Mouse (Mus musculus): Measurements from ENCODE around the gene Tmem143. TPM values are rescaled to one million over a fixed set of nuclear protein-coding genes. Genes with fewer than 3 reads are reported as not detected.
"Not testable (repeated sequence)": the region's sequence is repeated elsewhere in the genome, so short reads cannot be mapped to it uniquely, and the experiment has no call there.

Tmem143 gene
- polyA plus RNA-seq, 1 experiment, result 9.6 TPM

DNA sequence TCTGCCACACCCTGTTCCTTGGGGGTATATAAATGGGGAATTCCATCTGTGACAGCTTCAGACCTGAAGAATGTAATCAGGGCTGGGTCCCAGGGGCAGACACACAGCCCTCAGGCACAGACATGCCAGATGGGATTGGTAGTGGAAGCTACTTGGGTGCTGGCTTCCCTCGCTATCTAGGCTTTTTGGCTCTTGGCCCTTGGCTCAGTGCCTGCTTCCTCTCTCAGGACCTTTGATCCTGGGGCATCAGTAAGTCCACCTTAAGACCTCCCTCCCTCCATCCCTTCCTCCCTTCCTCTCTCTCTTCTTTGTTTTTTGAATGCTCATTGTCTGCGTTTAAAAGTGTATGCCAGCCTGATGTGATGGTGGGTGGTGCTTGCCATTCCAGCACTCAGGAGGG, 43.1 kb downstream of the Tmem143 start:
- 51% methylated on average over 2 of the region's 2 CpGs for WGBS

DNA sequence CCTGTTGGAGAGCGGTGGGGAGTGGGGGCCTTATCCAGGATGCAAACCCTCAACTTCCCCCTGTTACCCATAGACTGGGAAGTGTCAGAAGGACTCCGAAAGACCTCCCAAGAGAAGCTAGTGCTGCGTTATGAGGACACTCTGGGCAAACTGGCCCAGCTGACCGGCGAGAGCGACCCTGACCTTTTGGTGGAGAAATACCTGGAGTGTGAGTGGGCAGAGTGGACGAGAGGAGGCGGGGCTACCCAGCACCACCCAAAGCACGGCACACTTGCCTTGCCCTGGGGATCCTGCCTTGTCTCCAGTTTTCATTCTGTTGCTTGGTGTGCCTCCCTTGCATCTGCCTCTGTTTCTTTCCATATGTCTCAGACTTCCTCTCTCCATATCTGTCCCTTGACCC, 45.2 kb downstream of the Tmem143 start:
- Histone ChIP-seq H3K4me3 (replicated peaks; ENCODE audit: control insufficient read depth, low read depth, low read length) (no peak overlapping the region), H3K27ac (ENCODE audit: control insufficient read depth, insufficient read depth, low read depth, low read length, poor library complexity) (no peak overlapping the region), H3K4me1 (ENCODE audit: control insufficient read depth, insufficient read depth, low read length) (no peaks in the 10 kb centered on the region)
- TF ChIP-seq CTCF (IDR thresholded peaks at IDR 0.05; ENCODE audit: control insufficient read depth, insufficient read depth, low read length) (no peak), POLR2A (IDR thresholded peaks at IDR 0.05; ENCODE audit: borderline replicate concordance, control insufficient read depth, low read depth, low read length) (no peak)
- 85% methylated on average over 9 of the region's 9 CpGs for WGBS

More for the DNA sequence above, 43.1 kb downstream of the Tmem143 start:
- TF ChIP-seq CTCF (IDR thresholded peaks at IDR 0.05; ENCODE audit: control insufficient read depth, insufficient read depth, low read length) (no peak), POLR2A (IDR thresholded peaks at IDR 0.05; ENCODE audit: borderline replicate concordance, control insufficient read depth, low read depth, low read length) (no peak)
- no peak overlapping the region for H3K4me3 ChIP-seq (replicated peaks; ENCODE audit: control insufficient read depth, low read depth, low read length)
- no peaks in the 10 kb centered on the region for H3K4me1 ChIP-seq (ENCODE audit: control insufficient read depth, insufficient read depth, low read length)
- no peak overlapping the region for H3K27ac ChIP-seq (ENCODE audit: control insufficient read depth, insufficient read depth, low read depth, low read length, poor library complexity)

DNA sequence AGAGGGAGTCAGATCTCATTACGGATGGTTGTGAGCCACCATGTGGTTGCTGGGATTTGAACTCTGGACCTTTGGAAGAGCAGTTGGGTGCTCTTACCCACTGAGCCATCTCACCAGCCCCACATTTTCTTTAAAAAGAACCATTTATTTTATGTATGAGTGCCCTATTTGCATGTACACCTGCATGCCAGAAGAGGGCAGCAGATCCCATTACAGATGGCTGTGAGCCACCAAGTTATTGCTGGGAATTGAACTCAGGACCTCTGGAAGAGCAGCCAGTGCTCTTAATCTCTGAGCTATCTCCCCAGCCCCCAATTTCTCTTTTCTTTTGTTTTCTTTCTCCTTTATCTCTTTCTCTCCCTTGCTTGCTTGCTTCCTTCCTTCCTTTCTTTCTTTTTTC, 46.5 kb downstream of the Tmem143 start:
- H3K4me1 ChIP-seq (ENCODE audit: control insufficient read depth, insufficient read depth, low read length); H3K27ac ChIP-seq (ENCODE audit: control insufficient read depth, insufficient read depth, low read depth, low read length, poor library complexity); H3K4me3 ChIP-seq (replicated peaks; ENCODE audit: control insufficient read depth, low read depth, low read length): not testable (repeated sequence)
- WGBS, result 67% methylated on average over 1 of the region's 1 CpGs

DNA sequence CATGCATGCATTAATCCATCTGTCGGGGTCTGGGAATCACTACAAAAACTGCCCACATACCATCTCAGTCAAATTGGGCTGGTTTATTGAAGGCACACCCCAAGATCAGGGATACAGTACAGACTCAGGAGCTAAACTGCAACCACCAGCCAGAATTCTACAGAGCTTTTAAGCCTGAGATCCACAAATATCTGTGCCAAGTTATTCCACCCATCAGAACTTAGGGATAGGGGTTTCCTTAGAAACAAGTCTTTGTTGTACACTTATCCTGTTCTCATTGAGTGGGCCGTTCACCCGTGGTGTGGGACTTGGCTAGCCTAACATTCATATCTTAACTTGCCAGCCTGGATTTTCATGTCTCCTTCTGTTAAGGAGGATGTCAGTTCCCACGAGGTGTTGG, 52.3 kb downstream of the Tmem143 start:
- no peak for TF ChIP-seq CTCF (IDR thresholded peaks at IDR 0.05; ENCODE audit: control insufficient read depth, insufficient read depth, low read length)
- TF ChIP-seq POLR2A (IDR thresholded peaks at IDR 0.05; ENCODE audit: borderline replicate concordance, control insufficient read depth, low read depth, low read length), result no peak
- Histone ChIP-seq H3K4me1 (ENCODE audit: control insufficient read depth, insufficient read depth, low read length) (no peaks in the 10 kb centered on the region), H3K27ac (ENCODE audit: control insufficient read depth, insufficient read depth, low read depth, low read length, poor library complexity) (no peak overlapping the region), H3K4me3 (replicated peaks; ENCODE audit: control insufficient read depth, low read depth, low read length) (no peak overlapping the region)
- WGBS, result 76% methylated on average over 4 of the region's 4 CpGs

DNA sequence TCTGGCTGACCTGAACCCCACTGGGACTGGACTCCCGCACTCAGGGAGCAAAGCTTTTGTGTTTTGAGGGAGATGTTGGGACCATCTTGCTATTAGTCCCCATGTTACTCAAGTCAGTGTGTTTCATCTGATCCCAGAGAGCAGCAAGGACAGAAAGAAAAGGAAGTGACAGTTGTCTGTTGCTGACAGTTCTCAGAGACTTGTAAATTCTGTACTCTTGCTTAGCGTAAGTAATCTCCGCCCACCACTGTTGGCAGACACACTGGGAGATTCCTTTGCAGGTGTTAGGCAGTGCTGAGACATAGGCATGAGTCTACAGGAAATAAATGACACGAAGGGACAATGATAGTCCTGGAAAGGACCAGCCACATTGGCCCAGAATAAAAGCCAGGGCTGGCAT, 59.9 kb downstream of the Tmem143 start:
- Histone ChIP-seq H3K4me1 (ENCODE audit: control insufficient read depth, insufficient read depth, low read length) (no peaks in the 10 kb centered on the region), H3K4me3 (replicated peaks; ENCODE audit: control insufficient read depth, low read depth, low read length) (no peak overlapping the region)
- WGBS, result 38% methylated on average over 4 of the region's 4 CpGs

More for the DNA sequence above, 59.9 kb downstream of the Tmem143 start:
- H3K27ac ChIP-seq (ENCODE audit: control insufficient read depth, insufficient read depth, low read depth, low read length, poor library complexity), result no peak overlapping the region
- TF ChIP-seq POLR2A (IDR thresholded peaks at IDR 0.05; ENCODE audit: borderline replicate concordance, control insufficient read depth, low read depth, low read length) (no peak), CTCF (IDR thresholded peaks at IDR 0.05; ENCODE audit: control insufficient read depth, insufficient read depth, low read length) (no peak)

Other genes starting within 250 kb of the Tmem143 start
- not detected in 2 replicates for gene Fut2, start 230.5 kb upstream of the Tmem143 start, polyA plus RNA-seq (2011; ENCODE audit: insufficient read depth, insufficient read length, low replicate concordance, missing spikeins)
- not detected in 2 replicates for gene Ntn5, start 212.9 kb upstream of the Tmem143 start, polyA plus RNA-seq (2011; ENCODE audit: insufficient read depth, insufficient read length, low replicate concordance, missing spikeins)
- not detected in 2 replicates for gene Sec1, start 202.5 kb upstream of the Tmem143 start, polyA plus RNA-seq (2011; ENCODE audit: insufficient read depth, insufficient read length, low replicate concordance, missing spikeins)
- 4.4 TPM in 1 of 2 replicates, not detected in the other for gene Car11, start 197.1 kb upstream of the Tmem143 start, polyA plus RNA-seq (2011; ENCODE audit: insufficient read depth, insufficient read length, low replicate concordance, missing spikeins)
- gene Dbp, start 191.9 kb upstream of the Tmem143 start, polyA plus RNA-seq (2011; ENCODE audit: insufficient read depth, insufficient read length, low replicate concordance, missing spikeins), result 8.6 and 19.3 TPM in 2 replicates
- 845 and 916 TPM in 2 replicates for gene Rpl18, start 181.5 kb upstream of the Tmem143 start, polyA plus RNA-seq (2011; ENCODE audit: insufficient read depth, insufficient read length, low replicate concordance, missing spikeins)
- gene Sphk2, start 178.9 kb upstream of the Tmem143 start, polyA plus RNA-seq (2011; ENCODE audit: insufficient read depth, insufficient read length, low replicate concordance, missing spikeins), result 12.9 and 24.4 TPM in 2 replicates
- 1.1 TPM in 1 of 2 replicates, not detected in the other for gene Fam83e, start 175.7 kb upstream of the Tmem143 start, polyA plus RNA-seq (2011; ENCODE audit: insufficient read depth, insufficient read length, low replicate concordance, missing spikeins)
- not detected in 2 replicates for gene Spaca4, start 171.1 kb upstream of the Tmem143 start, polyA plus RNA-seq (2011; ENCODE audit: insufficient read depth, insufficient read length, low replicate concordance, missing spikeins)
- not detected in 2 replicates for gene Lmtk3, start 113.2 kb upstream of the Tmem143 start, polyA plus RNA-seq (2011; ENCODE audit: insufficient read depth, insufficient read length, low replicate concordance, missing spikeins)
- gene Sult2b1, start 112.3 kb upstream of the Tmem143 start, polyA plus RNA-seq (2011; ENCODE audit: insufficient read depth, insufficient read length, low replicate concordance, missing spikeins), result 2.4 TPM in 1 of 2 replicates, not detected in the other
- gene Cyth2, start 82.4 kb upstream of the Tmem143 start, polyA plus RNA-seq (2011; ENCODE audit: insufficient read depth, insufficient read length, low replicate concordance, missing spikeins), result 30.7 and 64.7 TPM in 2 replicates
- 2.6 TPM in 1 of 2 replicates, not detected in the other for gene Kcnj14, start 72.2 kb upstream of the Tmem143 start, polyA plus RNA-seq (2011; ENCODE audit: insufficient read depth, insufficient read length, low replicate concordance, missing spikeins)
- gene Grwd1, start 66.0 kb upstream of the Tmem143 start, polyA plus RNA-seq (2011; ENCODE audit: insufficient read depth, insufficient read length, low replicate concordance, missing spikeins), result 6.9 and 13.9 TPM in 2 replicates
- gene Kdelr1, start 24.2 kb upstream of the Tmem143 start, polyA plus RNA-seq (2011; ENCODE audit: insufficient read depth, insufficient read length, low replicate concordance, missing spikeins), result 47.0 and 69.2 TPM in 2 replicates
- 0.97 and 2.5 TPM in 2 replicates for gene Grin2d, start 18.6 kb upstream of the Tmem143 start, polyA plus RNA-seq (2011; ENCODE audit: insufficient read depth, insufficient read length, low replicate concordance, missing spikeins)
- gene Syngr4, start 227 bp upstream of the Tmem143 start, polyA plus RNA-seq (2011; ENCODE audit: insufficient read depth, insufficient read length, low replicate concordance, missing spikeins), result not detected in 2 replicates
- gene Emp3, start 24.5 kb downstream of the Tmem143 start, polyA plus RNA-seq (2011; ENCODE audit: insufficient read depth, insufficient read length, low replicate concordance, missing spikeins), result 53.4 and 121 TPM in 2 replicates
- 1.7 and 5.7 TPM in 2 replicates for gene Ccdc114, start 27.1 kb downstream of the Tmem143 start, polyA plus RNA-seq (2011; ENCODE audit: insufficient read depth, insufficient read length, low replicate concordance, missing spikeins)
- gene Abcc6, start 133.4 kb downstream of the Tmem143 start, polyA plus RNA-seq (2011; ENCODE audit: insufficient read depth, insufficient read length, low replicate concordance, missing spikeins), result 1.1 and 1.3 TPM in 2 replicates
- 25.3 and 43.9 TPM in 2 replicates for gene Nomo1, start 136.8 kb downstream of the Tmem143 start, polyA plus RNA-seq (2011; ENCODE audit: insufficient read depth, insufficient read length, low replicate concordance, missing spikeins)
- gene Kcnj11, start 203.8 kb downstream of the Tmem143 start, polyA plus RNA-seq (2011; ENCODE audit: insufficient read depth, insufficient read length, low replicate concordance, missing spikeins), result not detected in 2 replicates

All from bone marrow, adult 2 months (tissue).